Mouse (Mus musculus) right cerebral cortex, postnatal 4 days (tissue): ENCODE measurements at regions not wholly inside any gene's neighbourhood (a gene's known extent, or its start where the extent isn't known, plus 50 kb on each side); places are given as distances from the start of the nearest gene placed in this dataset.

Experiments
- DNase-seq: peaks from one replicate; pipeline ENCODE4 v3.0.0-alpha.2; 2022

GRCm38 (mm10) chr7:134541699-134542098 lies 128.8 kb upstream of the Dock1 start:
- DNase-seq: no peak

DNA sequence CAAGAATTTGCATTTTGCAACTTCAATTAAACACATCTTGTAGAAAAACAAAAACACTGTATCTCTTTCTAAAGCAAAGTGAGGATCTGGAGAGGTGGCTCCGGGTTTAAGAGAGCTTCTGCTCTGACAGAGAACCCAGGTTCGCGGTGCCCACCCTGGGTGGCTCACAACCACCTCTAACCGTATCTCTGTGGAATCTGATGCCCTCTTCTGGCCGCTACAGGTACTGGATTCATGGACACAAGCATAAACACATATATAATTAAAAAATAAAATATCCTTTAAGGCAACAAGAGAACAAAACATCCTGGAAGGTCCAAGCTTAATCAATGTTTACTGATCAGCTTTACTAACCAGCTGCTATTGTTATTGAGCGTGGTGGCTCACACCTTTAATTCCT lies 124.3 kb upstream of the Dock1 start:
- DNase-seq: no peak

GRCm38 (mm10) chr7:134549286-134549919 lies 121.1 kb upstream of the Dock1 start:
- DNase-seq: no peak

DNA sequence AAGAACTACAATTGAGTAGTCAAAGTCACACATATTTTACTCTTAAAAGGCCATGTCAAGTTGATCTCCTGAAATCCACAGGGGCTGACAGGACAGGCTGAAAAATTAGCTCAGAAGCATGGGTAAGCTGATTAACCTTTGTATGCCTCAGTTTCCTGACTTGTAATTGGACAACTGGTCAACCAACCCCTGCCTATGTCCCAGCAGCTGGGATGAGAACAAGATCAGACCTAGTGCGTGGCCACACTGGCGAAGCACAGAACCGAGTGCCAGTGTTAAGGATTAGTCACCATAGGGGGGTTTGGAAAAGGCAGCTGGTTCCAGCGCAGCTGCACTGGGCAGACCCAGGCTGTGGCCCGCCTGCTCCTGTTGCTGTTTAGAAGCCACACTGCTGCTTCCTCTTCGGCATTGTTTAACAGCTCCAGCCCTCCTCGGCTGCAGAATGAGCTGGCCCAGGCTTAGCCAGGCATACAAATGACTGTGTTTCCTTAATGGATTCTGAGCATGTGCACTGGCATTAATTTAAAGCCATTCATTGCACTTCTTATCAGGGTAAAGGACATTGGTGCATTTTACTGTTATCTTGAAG lies 120.1 kb upstream of the Dock1 start:
- DNase-seq: no peak

- no peak for DNase-seq
These were observed 118.4 kb upstream of the Dock1 start for GRCm38 (mm10) chr7:134552051-134552451.

- no peak for DNase-seq
These were observed 114.4 kb upstream of the Dock1 start for GRCm38 (mm10) chr7:134556061-134556460.

GRCm38 (mm10) chr7:134566322-134566721 lies 104.1 kb upstream of the Dock1 start:
- DNase-seq: peak; percentile 64

GRCm38 (mm10) chr7:134569247-134569646 lies 101.2 kb upstream of the Dock1 start:
- DNase-seq: no peak

- DNase-seq: no peak
These were observed 100.2 kb upstream of the Dock1 start for GRCm38 (mm10) chr7:134570176-134570810.

DNA sequence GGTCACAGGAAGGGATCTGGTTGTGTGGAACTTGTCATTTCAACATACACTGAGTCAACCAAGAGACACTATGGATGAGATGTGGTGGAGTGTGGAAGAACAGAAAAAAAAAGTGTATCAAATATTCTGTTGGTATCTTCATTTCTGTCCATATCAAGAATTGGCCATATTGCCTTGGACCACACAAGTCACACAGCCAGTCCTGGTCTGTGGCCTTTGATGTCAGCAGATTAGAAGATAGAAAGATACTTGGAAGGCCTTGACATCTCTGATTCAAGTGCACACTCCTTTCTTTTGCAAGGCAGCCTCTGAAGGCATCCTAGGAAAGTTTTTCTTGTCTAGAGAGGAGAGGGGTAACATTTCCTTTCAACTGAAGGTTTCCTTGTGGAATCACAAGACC lies 88.7 kb upstream of the Dock1 start:
- DNase-seq: no peak

DNA sequence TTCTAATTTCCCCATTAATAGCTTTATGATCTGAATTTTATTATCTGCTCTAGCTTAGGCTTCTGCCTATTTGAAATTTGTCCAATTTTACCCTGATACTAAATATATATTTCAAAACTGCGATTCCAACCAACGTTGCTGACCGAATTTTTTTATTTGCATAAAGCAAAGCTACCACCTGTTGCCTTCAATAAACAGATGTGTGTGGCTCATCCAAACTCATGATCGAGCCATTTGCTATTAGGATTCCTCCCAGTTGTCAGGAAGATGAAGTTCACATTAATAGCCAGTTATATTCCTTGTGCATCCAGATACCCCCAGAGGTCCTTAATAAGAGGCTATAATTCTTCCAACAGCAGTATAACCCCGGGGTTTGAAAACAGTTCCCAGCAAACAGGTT lies 85.0 kb upstream of the Dock1 start:
- no peak for DNase-seq

GRCm38 (mm10) chr7:134586990-134587389 lies 83.5 kb upstream of the Dock1 start:
- DNase-seq: no peak

GRCm38 (mm10) chr7:134607886-134608285 lies 62.6 kb upstream of the Dock1 start:
- DNase-seq: no peak

DNA sequence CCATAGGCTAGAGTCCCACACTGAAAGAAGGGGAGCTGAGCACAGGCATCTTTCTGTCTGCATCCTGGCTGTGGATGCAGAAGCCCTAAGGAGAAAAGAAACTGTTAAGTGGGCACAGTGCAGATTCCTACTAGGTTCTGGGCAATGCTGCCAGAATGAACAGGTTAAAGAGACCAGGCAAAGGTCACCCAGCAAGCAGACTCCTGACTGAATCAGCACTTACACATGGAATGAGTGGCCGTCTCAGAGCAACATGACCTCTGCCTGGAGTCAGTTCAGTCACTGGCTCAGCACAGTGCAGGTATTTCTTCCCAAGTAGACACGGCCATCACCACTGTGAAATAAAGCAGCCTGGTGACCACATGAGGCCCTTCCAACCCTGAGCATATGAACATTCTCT lies 60.3 kb upstream of the Dock1 start:
- no peak for DNase-seq

DNA sequence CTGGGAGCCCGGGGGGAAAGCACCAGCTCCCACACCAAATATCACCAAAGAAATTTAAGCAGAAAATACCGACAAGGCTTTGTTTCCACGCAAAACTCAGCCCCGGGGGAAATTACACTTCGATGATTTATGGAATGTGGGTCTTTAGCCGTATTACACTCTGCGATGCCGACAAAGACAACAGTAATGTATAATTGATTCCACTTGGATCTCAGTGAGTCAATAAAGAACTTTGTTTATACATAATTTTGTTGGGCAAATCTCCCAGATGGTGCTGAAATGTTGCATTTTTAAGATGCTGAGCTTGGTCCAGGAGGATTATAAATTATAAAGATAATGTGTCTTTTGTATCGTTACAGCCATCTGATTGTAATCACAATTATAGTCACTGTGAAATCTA lies 59.1 kb upstream of the Dock1 start:
- DNase-seq: no peak

DNA sequence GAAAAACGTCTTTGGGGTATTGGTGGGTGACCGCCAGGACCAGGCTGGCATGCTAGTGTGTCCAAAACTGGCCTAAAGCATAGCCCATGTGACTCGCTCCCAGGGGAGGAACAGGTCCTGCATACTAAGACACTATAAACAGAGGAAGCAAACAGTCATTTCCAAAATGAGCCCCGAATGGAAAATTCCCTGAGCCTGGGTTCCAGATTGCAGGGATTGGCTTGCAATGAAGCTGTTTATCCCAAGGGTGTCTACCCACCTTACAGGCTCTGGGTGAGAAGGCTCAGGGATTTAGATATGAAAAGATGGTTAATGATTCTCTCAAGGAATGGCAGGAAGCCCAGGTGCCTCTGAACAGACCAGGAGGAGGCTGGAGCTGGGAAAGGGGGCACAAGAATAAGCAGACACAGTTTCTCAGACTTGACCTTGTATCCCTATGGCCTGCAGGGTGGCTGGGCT lies 58.2 kb upstream of the Dock1 start:
- peak; percentile 7 for DNase-seq

- no peak for DNase-seq
These were observed 51.1 kb upstream of the Dock1 start for GRCm38 (mm10) chr7:134619220-134619975.

- DNase-seq: no peak
These were observed 50.4 kb upstream of the Dock1 start for GRCm38 (mm10) chr7:134620006-134620405.
